Mouse (Mus musculus) T-cell, adult 2 months (primary cell): Measurements from ENCODE around the gene Klhl8.

Experiments used
- DNase-seq: peaks from one replicate; pipeline ENCODE4 v3.0.0; 2022; ENCODE audit warnings: low spot score

The Klhl8 gene

DNA sequence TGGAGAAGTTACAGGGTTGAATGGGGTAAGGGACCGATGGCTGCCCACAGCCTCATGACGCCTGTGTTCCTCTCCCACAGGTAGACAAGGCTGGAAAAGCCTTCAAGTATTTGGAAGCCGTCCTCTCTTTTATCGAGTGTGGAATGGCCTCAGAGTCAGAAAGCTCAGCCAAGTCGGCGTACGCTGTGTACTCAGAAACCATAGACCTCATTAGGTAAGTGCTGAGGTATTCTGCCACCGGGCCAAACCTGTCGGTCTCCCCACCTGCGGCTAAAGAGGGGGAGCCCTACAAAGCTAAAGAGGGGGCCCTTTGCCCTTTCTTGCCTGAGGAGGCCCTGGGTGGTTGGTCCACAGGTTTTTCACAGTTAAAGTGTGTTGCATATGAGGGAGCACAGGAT, 64.9 kb downstream of the Klhl8 start:
- DNase-seq, result no peak

GRCm38 (mm10) chr5:103845418-103846153, 65.5 kb downstream of the Klhl8 start:
- no peak for DNase-seq

DNA sequence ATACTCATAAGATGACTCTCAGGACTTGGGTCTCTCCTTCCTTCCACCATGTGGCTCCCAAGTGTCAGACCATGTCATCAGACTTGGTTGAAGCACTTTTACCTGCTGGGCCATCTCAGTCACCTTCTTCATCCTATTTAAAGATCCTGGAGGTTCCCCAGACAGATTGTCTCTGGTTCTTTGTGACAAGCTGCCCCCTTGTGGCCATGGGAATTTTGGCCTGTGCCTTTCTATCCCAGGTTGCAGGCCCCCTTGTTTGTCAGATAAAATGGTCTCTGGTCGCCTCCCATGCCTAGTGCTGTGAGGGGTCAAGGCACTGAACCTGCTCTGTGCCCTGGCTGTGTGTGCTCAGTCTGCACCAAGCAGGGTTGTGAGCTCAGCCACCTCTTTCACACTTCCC, 67.1 kb downstream of the Klhl8 start:
- peak; percentile 7 for DNase-seq

GRCm38 (mm10) chr5:103839265-103839626, 71.8 kb downstream of the Klhl8 start:
- no peak for DNase-seq

DNA sequence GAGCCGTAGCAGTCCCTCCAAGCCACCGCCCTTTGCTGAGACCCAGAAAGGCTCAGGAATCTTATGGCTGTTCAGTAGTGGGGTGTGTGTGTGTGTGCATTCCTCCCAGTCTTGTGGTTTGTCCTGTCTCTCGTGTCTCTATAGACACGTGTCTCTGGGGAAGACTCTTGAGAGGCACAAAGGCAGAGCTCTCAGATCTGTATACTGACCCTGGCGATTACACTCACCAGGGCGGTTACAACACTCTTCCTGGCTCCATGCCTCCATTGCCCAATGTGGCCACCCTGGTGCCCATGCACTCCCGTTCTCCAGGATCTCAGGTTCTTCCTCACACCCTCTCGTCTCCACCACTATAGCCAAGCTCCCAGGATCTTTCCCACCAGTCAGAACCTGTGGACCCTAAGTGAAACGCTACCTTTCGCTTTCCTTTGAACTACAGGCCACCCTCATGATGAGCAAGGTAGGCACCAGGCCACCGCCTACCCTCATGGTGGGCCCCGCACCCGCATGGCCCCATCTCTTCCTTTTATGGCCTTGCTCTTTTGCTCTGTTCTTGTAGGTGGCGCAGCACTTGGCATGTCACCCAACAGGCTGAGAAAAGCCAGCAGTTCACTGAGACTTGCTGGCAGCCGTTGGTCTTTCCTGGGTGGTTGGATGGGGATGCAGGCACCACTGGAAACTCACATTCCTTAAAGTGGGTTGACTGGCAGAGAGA, 72.4 kb downstream of the Klhl8 start:
- no peak for DNase-seq

- no peak for DNase-seq
Observed at GRCm38 (mm10) chr5:103836148-103836784, 74.8 kb downstream of the Klhl8 start.

DNA sequence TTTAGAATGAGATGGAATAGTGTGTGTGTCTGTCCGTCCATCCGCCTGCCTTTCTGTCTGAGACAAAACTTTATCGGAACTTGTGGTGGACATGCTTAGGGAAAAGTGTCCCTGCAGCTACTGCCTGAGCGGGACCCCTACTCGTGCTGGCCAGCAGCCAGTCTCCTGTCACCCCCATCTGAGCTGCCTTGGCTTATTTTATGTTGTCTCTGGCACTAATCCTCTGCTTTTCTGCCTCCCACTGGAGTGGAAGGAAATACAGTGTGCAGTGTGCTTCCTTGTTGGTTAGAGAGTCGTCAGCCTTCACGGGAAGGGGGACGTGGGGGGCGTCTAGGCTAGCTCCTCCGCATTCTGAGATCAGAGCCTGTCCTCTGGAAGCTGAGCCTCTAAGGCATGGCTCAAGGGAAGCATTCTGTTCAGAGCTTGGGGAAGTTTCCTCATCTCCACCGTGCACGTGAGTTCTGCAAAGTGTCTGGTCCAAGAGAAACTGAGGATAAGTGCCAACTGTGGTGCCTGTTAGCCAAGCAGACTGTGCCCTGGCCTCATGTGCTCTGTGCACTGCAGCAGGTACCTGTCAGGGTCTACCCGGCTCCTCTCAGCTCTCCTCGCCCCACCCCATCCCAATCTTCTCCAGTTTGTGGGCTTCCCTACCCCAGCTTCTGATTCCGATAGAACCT, 75.5 kb downstream of the Klhl8 start:
- DNase-seq, result no peak

DNA sequence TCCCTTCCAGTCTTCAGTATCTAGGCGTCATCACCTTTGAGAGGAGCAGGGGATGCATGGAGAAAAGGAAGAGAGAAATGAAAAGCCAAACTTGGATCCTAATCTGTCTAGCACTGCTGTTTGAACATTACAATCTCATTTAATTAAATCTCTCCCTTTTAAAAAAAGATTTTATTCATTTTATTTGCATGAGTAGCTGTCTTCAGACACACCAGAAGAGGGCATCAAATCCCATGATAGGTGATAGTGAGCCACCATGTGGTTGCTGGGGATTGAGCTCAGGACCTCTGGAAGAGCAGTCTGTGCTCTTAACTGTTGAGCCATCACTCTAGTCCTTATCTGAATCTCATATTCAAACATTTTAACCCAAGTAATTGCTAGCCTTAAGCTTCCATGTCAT, 80.2 kb downstream of the Klhl8 start:
- DNase-seq, result no peak

DNA sequence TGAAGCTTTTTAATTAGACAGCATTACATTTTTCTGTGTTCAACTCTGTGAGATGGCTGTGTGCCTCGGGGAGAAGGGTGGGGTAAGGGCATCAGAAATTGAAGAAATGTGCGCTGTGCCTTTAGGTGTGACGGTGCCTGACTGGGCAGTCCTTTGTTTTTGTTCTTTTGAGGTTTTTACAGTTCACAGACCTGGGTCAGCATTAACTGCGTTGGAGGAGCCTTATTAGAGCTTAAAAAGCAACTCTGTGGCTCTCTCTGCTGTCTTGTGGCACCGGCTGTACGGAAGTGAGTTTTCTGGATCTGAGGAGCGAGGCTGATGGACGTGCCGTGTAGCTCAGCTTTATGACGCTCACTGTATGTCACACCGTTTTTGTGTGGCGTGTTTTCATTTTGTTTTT, 81.9 kb downstream of the Klhl8 start:
- DNase-seq, result no peak

DNA sequence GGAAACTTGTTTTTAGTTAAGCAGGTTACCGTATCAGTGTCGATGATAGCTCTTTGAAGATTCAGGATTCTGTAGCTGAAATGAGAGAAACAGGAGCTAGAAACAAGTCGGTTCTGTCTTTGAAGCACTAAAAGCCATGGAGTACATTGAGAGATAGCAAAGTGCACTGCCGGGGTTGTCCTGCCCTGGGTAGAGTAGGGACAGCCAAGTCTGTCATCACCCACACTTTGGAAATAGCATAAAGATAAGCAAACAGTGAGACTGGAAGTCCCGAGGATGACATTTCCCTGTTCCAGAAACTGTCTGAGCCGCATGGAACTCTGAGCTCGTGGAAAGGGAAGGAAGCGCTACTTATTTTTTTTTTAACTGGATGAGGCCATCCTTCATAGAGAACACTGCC, 82.3 kb downstream of the Klhl8 start:
- no peak for DNase-seq

- DNase-seq, result no peak
Observed at GRCm38 (mm10) chr5:103828304-103828703, 82.8 kb downstream of the Klhl8 start.

- no peak for DNase-seq
Observed at GRCm38 (mm10) chr5:103822949-103823348, 88.1 kb downstream of the Klhl8 start.

GRCm38 (mm10) chr5:103821500-103822298, 89.4 kb downstream of the Klhl8 start:
- no peak for DNase-seq

- no peak for DNase-seq
Observed at GRCm38 (mm10) chr5:103821062-103821461, 90.0 kb downstream of the Klhl8 start.

- no peak for DNase-seq
Observed at GRCm38 (mm10) chr5:103819674-103820073, 91.4 kb downstream of the Klhl8 start.

DNA sequence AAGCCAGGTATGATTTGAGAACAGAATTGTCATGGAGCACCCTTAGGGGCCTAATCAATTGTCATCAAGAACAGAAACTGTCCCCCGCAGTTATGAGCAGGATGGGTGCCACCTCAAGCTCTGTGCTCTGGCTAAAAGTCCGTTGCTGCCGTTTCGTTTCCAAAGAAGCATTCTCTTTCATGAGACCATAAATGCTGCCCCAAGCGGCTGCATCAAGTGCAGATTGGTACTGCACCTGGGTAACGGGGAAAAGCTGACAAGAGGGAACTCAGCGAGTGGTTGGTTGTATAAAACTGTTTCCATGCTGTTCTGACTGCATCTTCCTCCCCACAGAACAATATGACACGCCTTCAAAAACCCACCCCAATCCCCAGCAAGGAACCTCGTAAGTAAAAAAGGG, 92.5 kb downstream of the Klhl8 start:
- no peak for DNase-seq

GRCm38 (mm10) chr5:103817754-103818153, 93.3 kb downstream of the Klhl8 start:
- DNase-seq, result peak; percentile 70

GRCm38 (mm10) chr5:103816718-103817117, 94.3 kb downstream of the Klhl8 start:
- no peak for DNase-seq

DNA sequence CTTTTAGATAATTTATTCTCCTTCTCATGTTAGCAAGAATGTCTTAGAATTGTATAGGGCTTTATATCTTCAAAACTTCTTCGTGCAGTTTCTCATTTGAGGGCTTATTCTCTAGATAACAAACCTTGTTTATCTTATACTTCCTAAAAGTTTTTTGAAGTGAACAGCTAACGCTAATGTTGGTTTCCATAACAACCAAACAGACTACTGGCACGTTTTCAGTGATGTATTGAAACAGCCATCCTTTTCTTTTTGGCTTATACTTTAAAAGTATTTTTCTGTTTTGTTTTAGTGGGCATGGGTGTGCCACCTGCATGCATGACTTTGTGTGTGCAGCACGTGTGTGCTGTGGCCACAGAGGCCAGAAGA, 95.8 kb downstream of the Klhl8 start:
- no peak for DNase-seq

- DNase-seq, result no peak
Observed at GRCm38 (mm10) chr5:103814551-103815248, 96.4 kb downstream of the Klhl8 start.

DNA sequence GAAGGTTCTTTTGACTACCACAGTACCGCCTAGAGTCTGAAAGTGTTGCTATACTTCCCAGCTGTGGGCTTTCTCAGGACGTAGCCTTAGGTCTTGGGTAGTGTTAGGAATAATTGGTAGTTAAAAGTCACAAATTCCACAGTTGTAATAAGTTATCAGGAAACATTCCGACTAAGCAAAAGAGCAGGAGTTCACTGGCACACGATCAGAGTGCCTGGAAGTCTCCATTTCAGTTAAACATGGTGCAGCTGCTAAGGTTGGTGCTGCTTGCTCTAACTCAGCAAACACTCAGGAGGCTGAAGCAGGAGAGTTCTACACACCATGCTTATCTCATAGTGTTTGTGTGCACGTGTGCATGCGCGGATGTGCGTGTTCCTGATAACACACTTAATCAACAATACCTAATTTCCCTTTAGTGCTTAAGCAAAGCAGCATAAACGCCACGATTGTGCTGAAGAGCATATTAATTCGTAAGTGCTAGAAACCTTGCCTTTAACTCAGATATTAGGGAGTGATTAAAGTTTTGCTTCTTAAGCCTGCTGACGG, 97.0 kb downstream of the Klhl8 start:
- DNase-seq, result no peak
